Mouse (Mus musculus): ENCODE data around the gene Vmn2r-ps130.
"Not testable (repeated sequence)": the region's sequence is repeated elsewhere in the genome, so short reads cannot be mapped to it uniquely, and the experiment has no call there.

Gene Vmn2r-ps130

GRCm38 (mm10) chr17:23060866-23061265, at the start of gene Vmn2r-ps130:
TSS of gene Vmn2r-ps130 (plus strand) at chr17:23061166.
- not testable (repeated sequence) for ATAC-seq (ENCODE audit: insufficient number of reproducible peaks, low FRiP score, low TSS enrichment)

Data from cerebellum, adult (tissue).